Mouse (Mus musculus) lung, postnatal 4 days (tissue): ENCODE results near the gene Zfp2.

Experiments
- DNase-seq, 2 experiments: peaks; one replicate each; pipeline ENCODE4 v3.0.0; 2021

The Zfp2 gene

DNA sequence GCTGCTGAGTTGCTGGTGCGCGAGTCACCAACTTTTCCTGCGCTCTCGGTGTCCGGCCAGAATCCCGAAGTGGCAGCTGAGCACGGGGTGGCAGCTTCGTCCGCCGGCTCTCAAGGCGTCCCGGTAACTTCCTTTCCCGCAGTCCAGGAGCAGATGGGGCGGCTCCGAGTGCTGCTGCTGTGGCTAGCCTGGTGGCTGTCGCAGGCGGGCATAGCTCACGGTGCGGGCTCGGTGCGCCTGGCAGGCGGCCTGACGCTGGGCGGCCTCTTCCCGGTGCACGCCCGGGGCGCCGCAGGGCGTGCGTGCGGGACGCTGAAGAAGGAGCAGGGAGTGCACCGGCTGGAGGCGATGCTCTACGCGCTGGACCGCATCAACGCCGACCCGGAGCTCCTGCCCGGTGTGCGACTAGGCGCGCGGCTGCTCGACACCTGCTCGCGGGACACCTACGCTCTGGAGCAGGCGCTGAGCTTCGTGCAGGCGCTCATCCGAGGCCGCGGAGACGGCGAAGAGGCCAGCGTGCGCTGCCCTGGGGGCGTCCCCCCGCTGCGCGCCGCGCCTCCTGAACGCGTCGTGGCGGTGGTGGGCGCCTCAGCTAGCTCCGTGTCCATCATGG, 64.9 kb downstream of the Zfp2 start:
- DNase-seq: no peak

GRCm38 (mm10) chr11:50850177-50850735, 65.7 kb downstream of the Zfp2 start, which contains the start of gene Grm6:
Gene Grm6 (plus strand): TSS chr11:50850685.
- no peak for DNase-seq

GRCm38 (mm10) chr11:50849310-50849709, 66.7 kb downstream of the Zfp2 start:
- no peak for DNase-seq
